Mouse (Mus musculus) liver, adult 2 months (tissue): Measurements from ENCODE around the gene Fam171a1.

Experiments
- CTCF ChIP-seq: fragments of 200-500 bp; IDR thresholded peaks from 2 replicates; pipeline ENCODE4 v1.5.1; 2011; ENCODE audit warnings: low read depth, low read length, control low read depth
- POLR2A ChIP-seq: fragments of 200-500 bp; IDR thresholded peaks from 2 replicates; pipeline ENCODE4 v1.6.1; 2011; ENCODE audit warnings: low read length, control low read depth; ENCODE audit not compliant: insufficient read depth; ENCODE audit errors: extremely low read depth

- no peak for TF ChIP-seq POLR2A
- no peak for TF ChIP-seq CTCF
Measured at GRCm38 (mm10) chr2:3158682-3159412, 44.8 kb downstream of the Fam171a1 start.
